Mouse (Mus musculus) gastrocnemius, adult 18-20 months (tissue): ENCODE results near the gene Pde5a. TPM values are rescaled to one million over a fixed set of nuclear protein-coding genes. Genes with fewer than 3 reads are reported as not detected.

ENCODE experiments used
- total RNA-seq, 2 experiments: library from RNA; stranded (reverse); gene quantifications; 2 replicates each; pipeline ENCODE4 v1.2.3; 2021

Gene Pde5a
- total RNA-seq, 2 experiments from 2014 or later, result 1.5 to 2.1 TPM

Other genes starting within 250 kb of the Pde5a start
- gene Fnbp1l, start 109.2 kb upstream of the Pde5a start, total RNA-seq, result 1 to 10 TPM; 3.6 to 6.0 TPM
- gene Fabp2, start 166.1 kb downstream of the Pde5a start, total RNA-seq, result not detected
- gene Gm10959, start 190.4 kb downstream of the Pde5a start, total RNA-seq, result not detected
- 10 to 100 TPM; 22.9 to 27.9 TPM for gene 1810037I17Rik, start 195.3 kb downstream of the Pde5a start, total RNA-seq